Mouse (Mus musculus) embryo, embryonic 11 days (tissue): ENCODE measurements around the gene Entpd7.

ENCODE experiments used
- DNase-seq: peaks from one replicate; pipeline ENCODE4 v3.0.0-alpha.2; 2015

The Entpd7 gene

GRCm38 (mm10) chr19:43726510-43727146 lies 37.2 kb downstream of the Entpd7 start:
- DNase-seq: no peak

- DNase-seq: peak; percentile 42
Observed at GRCm38 (mm10) chr19:43729296-43730036, 40.0 kb downstream of the Entpd7 start.

- peak; percentile 51 for DNase-seq
Observed at GRCm38 (mm10) chr19:43730037-43730428, 40.6 kb downstream of the Entpd7 start.

- DNase-seq: no peak
Observed at GRCm38 (mm10) chr19:43731157-43731556, 41.7 kb downstream of the Entpd7 start.

- DNase-seq: no peak
Observed at GRCm38 (mm10) chr19:43738409-43738808, 48.9 kb downstream of the Entpd7 start.

- DNase-seq: no peak
Observed at GRCm38 (mm10) chr19:43743401-43743800, 53.9 kb downstream of the Entpd7 start.

GRCm38 (mm10) chr19:43745740-43746139 lies 56.3 kb downstream of the Entpd7 start:
- no peak for DNase-seq

GRCm38 (mm10) chr19:43747877-43748276 lies 58.4 kb downstream of the Entpd7 start:
- DNase-seq: no peak

GRCm38 (mm10) chr19:43750008-43750407 lies 60.5 kb downstream of the Entpd7 start:
- no peak for DNase-seq

GRCm38 (mm10) chr19:43752489-43753225 lies 63.2 kb downstream of the Entpd7 start, which contains the start of the genes Cutc and Cox15:
Gene Cutc (plus strand): TSS chr19:43752996.
Gene Cox15 (minus strand): TSS chr19:43753000.
- DNase-seq: peak; percentile 99

GRCm38 (mm10) chr19:43753226-43753835 lies 63.9 kb downstream of the Entpd7 start:
- peak; percentile 87 for DNase-seq

GRCm38 (mm10) chr19:43754237-43754636 lies 64.8 kb downstream of the Entpd7 start:
- no peak for DNase-seq

GRCm38 (mm10) chr19:43754872-43755271 lies 65.4 kb downstream of the Entpd7 start:
- DNase-seq: no peak

GRCm38 (mm10) chr19:43760504-43760903 lies 71.0 kb downstream of the Entpd7 start:
- peak; percentile 79 for DNase-seq

GRCm38 (mm10) chr19:43761543-43762256 lies 72.2 kb downstream of the Entpd7 start:
- no peak for DNase-seq

GRCm38 (mm10) chr19:43762410-43762809 lies 72.9 kb downstream of the Entpd7 start:
- DNase-seq: no peak

- DNase-seq: no peak
Observed at GRCm38 (mm10) chr19:43766451-43766850, 77.0 kb downstream of the Entpd7 start.

- no peak for DNase-seq
Observed at GRCm38 (mm10) chr19:43767549-43768322, 78.3 kb downstream of the Entpd7 start.

- DNase-seq: no peak
Observed at GRCm38 (mm10) chr19:43769366-43769960, 80.0 kb downstream of the Entpd7 start.

GRCm38 (mm10) chr19:43770584-43770983 lies 81.1 kb downstream of the Entpd7 start:
- no peak for DNase-seq

- DNase-seq: no peak
Observed at GRCm38 (mm10) chr19:43771499-43771969, 82.1 kb downstream of the Entpd7 start.
